Mouse (Mus musculus): ENCODE data around the gene Htr6. TPM values are rescaled to one million over a fixed set of nuclear protein-coding genes. Genes with fewer than 3 reads are reported as not detected.

The Htr6 gene
- polyA plus RNA-seq (2015; fragmentation: Nextera tagmentation; extraction: Ambion mirVana), result 0.43 and 0.83 TPM in 2 replicates

DNA sequence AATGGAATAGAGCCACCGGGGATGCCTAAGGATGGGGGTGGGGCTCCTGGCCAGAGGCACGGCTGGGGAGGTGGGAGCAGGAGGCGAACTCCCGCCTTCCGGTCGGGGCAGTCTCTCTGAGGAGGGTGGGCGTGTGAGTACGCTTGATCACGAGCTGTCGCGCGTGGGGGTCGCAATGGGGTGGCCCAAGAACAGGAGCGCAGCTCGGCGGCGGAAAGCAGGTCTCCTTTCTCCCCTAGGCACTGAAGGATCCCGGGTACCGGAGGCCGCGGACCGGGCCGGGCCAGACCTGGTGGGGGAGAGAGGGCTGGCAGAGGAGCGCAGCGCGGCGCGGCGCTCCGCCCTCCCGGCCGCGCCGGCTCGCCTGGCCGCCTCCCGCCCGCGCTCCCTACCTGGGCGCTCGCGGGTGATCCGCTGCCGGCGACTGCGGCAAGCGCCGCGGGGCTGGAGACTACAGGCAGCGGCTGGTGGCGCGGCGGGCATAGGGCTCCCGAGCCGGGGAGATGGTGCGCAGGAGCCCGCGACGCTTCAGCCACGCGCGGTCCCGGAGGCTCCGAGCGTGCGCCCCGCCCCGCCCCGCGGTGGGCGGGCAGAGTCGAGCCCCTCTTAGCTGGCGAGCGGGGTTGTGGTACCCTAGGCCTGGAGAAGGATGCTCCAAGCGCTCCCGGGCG is at the start of gene Htr6:
TSS of gene Htr6 (minus strand) at position 530 of the 671 bp plus-strand sequence.
- Histone ChIP-seq H3K4me1 (replicated peaks) (peaks cover 21% of the 10 kb centered on the region), H3K27ac (replicated peaks) (no peak within 1 kb of the TSS), H3K9me3 (no peaks in the 10 kb centered on the region), H3K36me3 (no peaks in the 10 kb centered on the region), H3K4me3 (peak within 1 kb of the TSS; percentile 64), H3K9ac (peak within 1 kb of the TSS; percentile 59), H3K4me2 (peak within 1 kb of the TSS; percentile 95), H3K27me3 (peaks cover 47% of the 10 kb centered on the region)
- ATAC-seq (ENCODE audit: low FRiP score, low read depth), result peak; percentile 55
- under 1% methylated on average over 66 of the region's 77 CpGs for WGBS

- Histone ChIP-seq H3K4me2 (no peak overlapping the region), H3K4me3 (no peak overlapping the region), H3K27ac (replicated peaks) (no peak overlapping the region), H3K9me3 (no peaks in the 10 kb centered on the region), H3K27me3 (no peaks in the 10 kb centered on the region), H3K9ac (no peak overlapping the region), H3K4me1 (replicated peaks) (peaks cover 19% of the 10 kb centered on the region), H3K36me3 (no peaks in the 10 kb centered on the region)
- 92% methylated on average over 6 of the region's 6 CpGs for WGBS
- ATAC-seq (ENCODE audit: low FRiP score, low read depth), result no peak
These were observed 49.6 kb upstream of the Htr6 start for GRCm38 (mm10) chr4:139124940-139125339.

- no peak for ATAC-seq (ENCODE audit: low FRiP score, low read depth)
- WGBS, result 99% methylated on average over 4 of the region's 4 CpGs
These were observed 47.2 kb upstream of the Htr6 start for GRCm38 (mm10) chr4:139122557-139122956.

GRCm38 (mm10) chr4:139120998-139121397 is 45.6 kb upstream of the Htr6 start:
- WGBS, result 81% methylated on average over 7 of the region's 7 CpGs
- Histone ChIP-seq H3K4me3 (no peak overlapping the region), H3K9ac (no peak overlapping the region), H3K4me2 (no peak overlapping the region), H3K27me3 (no peaks in the 10 kb centered on the region), H3K36me3 (no peaks in the 10 kb centered on the region), H3K4me1 (replicated peaks) (peaks cover 8% of the 10 kb centered on the region; the same call in 1 of the 2 replicates), H3K9me3 (no peaks in the 10 kb centered on the region), H3K27ac (replicated peaks) (no peak overlapping the region)
- ATAC-seq (ENCODE audit: low FRiP score, low read depth), result no peak

More at GRCm38 (mm10) chr4:139122557-139122956, 47.2 kb upstream of the Htr6 start:
- H3K4me2 ChIP-seq, result no peak overlapping the region
- H3K9me3 ChIP-seq, result no peaks in the 10 kb centered on the region
- H3K36me3 ChIP-seq, result no peaks in the 10 kb centered on the region
- H3K4me1 ChIP-seq (replicated peaks), result no peaks in the 10 kb centered on the region; the same call in 1 of the 2 replicates
- H3K27me3 ChIP-seq, result no peaks in the 10 kb centered on the region
- H3K27ac ChIP-seq (replicated peaks), result no peak overlapping the region
- no peak overlapping the region for H3K9ac ChIP-seq
- no peak overlapping the region for H3K4me3 ChIP-seq

DNA sequence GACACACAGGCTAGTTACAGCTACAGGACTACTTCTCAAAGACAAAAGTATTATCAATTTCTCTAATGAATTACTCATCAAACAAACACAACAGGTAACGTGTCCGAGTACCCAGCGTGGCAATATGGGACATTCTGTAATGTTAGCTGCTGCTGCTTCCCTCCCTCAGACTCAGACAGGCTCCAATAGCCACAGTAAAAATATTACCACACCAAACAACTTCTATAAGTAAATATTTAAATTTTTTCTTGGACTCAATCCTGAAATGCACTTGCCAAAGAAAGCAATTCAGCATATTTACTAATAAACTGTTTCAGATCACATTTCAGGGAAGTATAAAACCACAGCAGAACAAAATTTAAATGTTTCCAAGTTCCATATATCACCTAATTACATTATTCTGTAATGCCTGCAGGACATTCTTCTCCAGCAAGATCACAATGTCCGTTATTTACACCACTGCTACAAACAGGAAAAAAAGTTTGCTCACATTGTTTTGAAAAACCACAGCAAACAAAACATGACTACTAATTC is 45.0 kb upstream of the Htr6 start:
- no peak overlapping the region for H3K4me2 ChIP-seq
- no peak overlapping the region for H3K9ac ChIP-seq
- H3K4me3 ChIP-seq, result no peak overlapping the region
- ATAC-seq (ENCODE audit: low FRiP score, low read depth), result no peak
- no peaks in the 10 kb centered on the region for H3K36me3 ChIP-seq
- no peak overlapping the region for H3K27ac ChIP-seq (replicated peaks)
- peaks cover 8% of the 10 kb centered on the region; the same call in 1 of the 2 replicates for H3K4me1 ChIP-seq (replicated peaks)
- WGBS, result 87% methylated on average over 4 of the region's 4 CpGs
- no peaks in the 10 kb centered on the region for H3K9me3 ChIP-seq
- H3K27me3 ChIP-seq, result no peaks in the 10 kb centered on the region

- Histone ChIP-seq H3K9ac (no peak overlapping the region), H3K4me1 (replicated peaks) (peaks cover 10% of the 10 kb centered on the region), H3K27me3 (no peaks in the 10 kb centered on the region), H3K4me3 (no peak overlapping the region), H3K4me2 (no peak overlapping the region), H3K36me3 (no peaks in the 10 kb centered on the region), H3K9me3 (no peaks in the 10 kb centered on the region), H3K27ac (replicated peaks) (no peak overlapping the region)
- ATAC-seq (ENCODE audit: low FRiP score, low read depth), result no peak
- WGBS, result 81% methylated on average over 3 of the region's 3 CpGs
These were observed 41.1 kb upstream of the Htr6 start for GRCm38 (mm10) chr4:139116356-139117063.

DNA sequence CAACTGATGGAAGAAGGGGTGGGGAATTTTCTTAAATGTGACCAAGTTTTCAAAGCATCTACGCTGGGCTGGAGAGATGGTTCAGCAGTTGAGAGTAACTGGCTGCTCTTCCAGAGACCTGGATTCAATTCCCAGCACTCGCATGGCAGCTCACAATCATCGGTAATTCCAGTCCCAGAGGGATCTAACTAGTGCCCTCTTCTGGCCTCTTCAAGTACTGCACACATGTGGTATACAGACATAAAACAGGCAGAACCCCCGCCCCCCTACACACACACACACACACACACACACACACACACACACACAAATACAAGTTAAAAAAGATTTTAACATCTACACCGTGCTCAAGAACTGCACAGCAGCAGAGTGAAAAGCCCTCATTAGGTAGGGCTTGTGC is 40.4 kb upstream of the Htr6 start:
- no peak overlapping the region for H3K4me3 ChIP-seq
- H3K9me3 ChIP-seq, result no peaks in the 10 kb centered on the region
- no peak overlapping the region for H3K9ac ChIP-seq
- no peak for ATAC-seq (ENCODE audit: low FRiP score, low read depth)
- H3K36me3 ChIP-seq, result no peaks in the 10 kb centered on the region
- H3K4me2 ChIP-seq, result no peak overlapping the region
- peaks cover 17% of the 10 kb centered on the region for H3K4me1 ChIP-seq (replicated peaks)
- 91% methylated on average over 4 of the region's 5 CpGs for whole genome bisulfite sequencing
- H3K27ac ChIP-seq (replicated peaks), result no peak overlapping the region
- no peaks in the 10 kb centered on the region for H3K27me3 ChIP-seq

- no peak for ATAC-seq (ENCODE audit: low FRiP score, low read depth)
- no peak overlapping the region for H3K27ac ChIP-seq (replicated peaks)
- H3K9me3 ChIP-seq, result no peaks in the 10 kb centered on the region
- WGBS, result 72% methylated on average over 3 of the region's 3 CpGs
- no peak overlapping the region for H3K4me3 ChIP-seq
- H3K27me3 ChIP-seq, result no peaks in the 10 kb centered on the region
- no peaks in the 10 kb centered on the region for H3K36me3 ChIP-seq
- peaks cover 17% of the 10 kb centered on the region for H3K4me1 ChIP-seq (replicated peaks)
- H3K9ac ChIP-seq, result no peak overlapping the region
- H3K4me2 ChIP-seq, result no peak overlapping the region
These were observed 37.1 kb upstream of the Htr6 start for GRCm38 (mm10) chr4:139112482-139112881.

- Histone ChIP-seq H3K4me2 (no peak overlapping the region), H3K36me3 (no peaks in the 10 kb centered on the region), H3K4me3 (no peak overlapping the region), H3K9me3 (no peaks in the 10 kb centered on the region), H3K9ac (no peak overlapping the region), H3K4me1 (replicated peaks) (peaks cover 13% of the 10 kb centered on the region), H3K27me3 (no peaks in the 10 kb centered on the region), H3K27ac (replicated peaks) (peak overlapping the region; percentile 45; the same call in 1 of the 2 replicates)
- WGBS, result 58% methylated on average over 3 of the region's 3 CpGs
- ATAC-seq (ENCODE audit: low FRiP score, low read depth), result no peak
These were observed 36.1 kb upstream of the Htr6 start for GRCm38 (mm10) chr4:139111421-139111820.

- H3K27me3 ChIP-seq, result no peaks in the 10 kb centered on the region
- H3K27ac ChIP-seq (replicated peaks), result peak overlapping the region; percentile 45; the same call in 1 of the 2 replicates
- H3K4me1 ChIP-seq (replicated peaks), result peaks cover 9% of the 10 kb centered on the region
- no peak overlapping the region for H3K9ac ChIP-seq
- ATAC-seq (ENCODE audit: low FRiP score, low read depth), result no peak
- no peak overlapping the region for H3K4me2 ChIP-seq
- no peaks in the 10 kb centered on the region for H3K36me3 ChIP-seq
- H3K4me3 ChIP-seq, result no peak overlapping the region
- H3K9me3 ChIP-seq, result no peaks in the 10 kb centered on the region
- WGBS, result 76% methylated on average over 3 of the region's 3 CpGs
These were observed 35.5 kb upstream of the Htr6 start for GRCm38 (mm10) chr4:139110858-139111257.

- H3K27me3 ChIP-seq, result no peaks in the 10 kb centered on the region
- H3K9me3 ChIP-seq, result no peaks in the 10 kb centered on the region
- peaks cover 15% of the 10 kb centered on the region for H3K36me3 ChIP-seq
- H3K4me3 ChIP-seq, result no peak overlapping the region
- H3K9ac ChIP-seq, result no peak overlapping the region
- 0 out of 2 replicates have a peak, but pooled peaks cover 3% of the 10 kb centered on the region for H3K4me1 ChIP-seq (replicated peaks)
- no peak overlapping the region for H3K27ac ChIP-seq (replicated peaks)
- ATAC-seq (ENCODE audit: low FRiP score, low read depth), result no peak
- WGBS, result 100% methylated on average over 1 of the region's 1 CpGs
- no peak overlapping the region for H3K4me2 ChIP-seq
These were observed 30.1 kb upstream of the Htr6 start for GRCm38 (mm10) chr4:139105453-139105852.

GRCm38 (mm10) chr4:139101546-139101945 is 26.2 kb upstream of the Htr6 start:
- no peak overlapping the region for H3K4me3 ChIP-seq
- H3K9me3 ChIP-seq, result no peaks in the 10 kb centered on the region
- H3K4me1 ChIP-seq (replicated peaks), result 0 out of 2 replicates have a peak, but pooled peaks cover 3% of the 10 kb centered on the region
- no peak overlapping the region for H3K4me2 ChIP-seq
- peaks cover 15% of the 10 kb centered on the region for H3K36me3 ChIP-seq
- ATAC-seq (ENCODE audit: low FRiP score, low read depth), result no peak
- 79% methylated on average over 6 of the region's 6 CpGs for WGBS
- no peak overlapping the region for H3K9ac ChIP-seq
- no peak overlapping the region for H3K27ac ChIP-seq (replicated peaks)
- no peaks in the 10 kb centered on the region for H3K27me3 ChIP-seq

Data from hindbrain, embryonic 15.5 days (tissue).